Mouse (Mus musculus) heart, embryonic 10.5 days (tissue): Measurements from ENCODE around the gene Elobl. TPM values are rescaled to one million over a fixed set of nuclear protein-coding genes. Genes with fewer than 3 reads are reported as not detected.

Experiments
- DNase-seq: peaks from one replicate; pipeline ENCODE4 v3.0.0-alpha.2; 2017; ENCODE audit warnings: low spot score
- H3K27ac ChIP-seq: fragments of 300-500 bp; sonication (generic); 2 replicates; pipeline ENCODE4 v1.5.1; 2016; ENCODE audit warnings: mild to moderate bottlenecking
- H3K27me3 ChIP-seq: fragments of 300-500 bp; sonication (generic); 2 replicates; pipeline ENCODE4 v1.6.1; 2016; ENCODE audit warnings: mild to moderate bottlenecking; ENCODE audit not compliant: poor library complexity, insufficient read depth, severe bottlenecking
- H3K36me3 ChIP-seq: fragments of 300-500 bp; sonication (generic); 2 replicates; pipeline ENCODE4 v1.6.1; 2016; ENCODE audit warnings: mild to moderate bottlenecking, moderate library complexity
- H3K4me1 ChIP-seq: fragments of 300-500 bp; sonication (generic); 2 replicates; pipeline ENCODE4 v1.6.1; 2016; ENCODE audit warnings: mild to moderate bottlenecking
- H3K4me3 ChIP-seq: fragments of 300-500 bp; sonication (generic); 2 replicates; pipeline ENCODE4 v1.5.1; 2016; ENCODE audit warnings: mild to moderate bottlenecking, moderate library complexity
- H3K9me3 ChIP-seq: fragments of 300-500 bp; sonication (generic); 2 replicates; pipeline ENCODE4 v1.6.1; 2016; ENCODE audit warnings: mild to moderate bottlenecking, moderate library complexity
- WGBS: fragments of 180-500 bp; shearing (Covaris S2); methylation state at CpG from one replicate; pipeline ENCODE4 v1.1.7; 2016; 5-methylcytosine and 5-hydroxymethylcytosine counted together
- polyA plus RNA-seq: library from polyadenylated mRNA; unstranded; fragments of >200 nt; fragmentation: Nextera tagmentation; extraction: Ambion mirVana; gene quantifications from 2 replicates; pipeline ENCODE4 v1.2.1, GENCODE M21; 2016

Elobl gene
- polyA plus RNA-seq, 1 experiment from 2014 or later: not detected

DNA sequence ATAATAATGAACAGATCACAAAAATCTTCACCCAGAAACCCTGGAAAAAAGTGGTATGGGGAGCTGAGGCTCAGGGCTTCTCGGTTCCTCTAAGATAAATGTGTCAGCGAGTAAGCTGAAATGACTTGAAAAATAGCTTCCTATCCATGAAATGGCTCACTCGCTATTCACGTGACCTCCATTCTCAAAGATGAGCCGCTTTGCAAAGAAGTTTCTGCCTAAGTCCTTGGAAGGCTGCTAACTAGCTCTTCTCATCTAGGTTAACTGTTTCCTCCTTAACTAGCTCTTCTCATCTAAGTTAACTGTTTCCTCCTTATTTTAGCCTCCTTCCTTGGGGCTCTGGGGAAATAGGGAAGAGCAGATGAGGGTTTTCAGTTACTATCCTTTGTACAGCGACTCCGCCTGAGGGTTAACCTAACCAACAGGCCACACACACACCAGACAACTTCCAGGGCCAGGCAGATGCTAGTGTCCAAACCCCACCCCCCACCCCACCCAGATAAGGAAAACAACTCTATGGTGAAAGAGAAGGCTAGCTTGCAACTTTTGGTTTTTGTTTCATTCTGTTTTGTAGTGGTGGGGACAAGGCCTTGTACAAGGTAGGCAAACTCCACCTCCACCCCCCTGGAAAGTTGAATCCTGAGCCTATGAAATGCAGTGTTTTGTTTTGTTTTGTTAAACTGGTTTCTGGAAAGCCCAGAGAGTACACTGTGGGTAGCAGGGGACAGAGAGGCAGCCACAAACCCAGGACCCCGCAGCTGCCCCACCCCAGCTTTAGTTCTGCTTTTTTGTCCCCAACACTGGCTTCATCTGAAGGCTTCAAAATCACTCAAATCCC, 16.7 kb downstream of the Elobl start:
- peaks cover 23% of the 10 kb centered on the region for H3K36me3 ChIP-seq
- peaks cover 20% of the 10 kb centered on the region for H3K4me1 ChIP-seq
- 84% methylated on average over 8 of the region's 8 CpGs for WGBS
- no peaks in the 10 kb centered on the region for H3K27me3 ChIP-seq
- H3K9me3 ChIP-seq: no peaks in the 10 kb centered on the region
- DNase-seq: no peak
- no peak overlapping the region for H3K27ac ChIP-seq
- no peak overlapping the region for H3K4me3 ChIP-seq

DNA sequence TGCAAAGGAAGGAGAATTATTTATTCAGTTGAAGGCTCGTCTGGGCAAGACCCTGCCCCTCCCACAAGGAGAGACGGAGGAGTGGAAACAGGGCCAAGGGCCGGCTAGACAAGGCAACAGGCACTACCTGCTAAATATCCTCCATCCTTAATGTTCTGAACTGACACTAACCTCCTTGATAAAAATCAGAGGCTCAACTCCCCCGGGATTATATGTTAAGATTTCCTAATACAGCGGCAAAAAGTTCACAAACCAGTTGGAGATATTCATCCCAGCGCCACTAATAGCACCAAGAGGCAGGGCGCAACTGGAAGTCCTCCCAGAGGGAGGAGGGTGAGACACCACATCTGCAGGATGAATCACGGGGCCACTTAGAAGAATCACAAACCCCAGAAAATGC, 17.8 kb downstream of the Elobl start:
- peaks cover 11% of the 10 kb centered on the region for H3K4me1 ChIP-seq
- no peak for DNase-seq
- no peaks in the 10 kb centered on the region for H3K9me3 ChIP-seq
- H3K27me3 ChIP-seq: no peaks in the 10 kb centered on the region
- peaks cover 34% of the 10 kb centered on the region for H3K36me3 ChIP-seq
- WGBS: 80% methylated on average over 8 of the region's 8 CpGs
- H3K27ac ChIP-seq: no peak overlapping the region
- no peak overlapping the region for H3K4me3 ChIP-seq

DNA sequence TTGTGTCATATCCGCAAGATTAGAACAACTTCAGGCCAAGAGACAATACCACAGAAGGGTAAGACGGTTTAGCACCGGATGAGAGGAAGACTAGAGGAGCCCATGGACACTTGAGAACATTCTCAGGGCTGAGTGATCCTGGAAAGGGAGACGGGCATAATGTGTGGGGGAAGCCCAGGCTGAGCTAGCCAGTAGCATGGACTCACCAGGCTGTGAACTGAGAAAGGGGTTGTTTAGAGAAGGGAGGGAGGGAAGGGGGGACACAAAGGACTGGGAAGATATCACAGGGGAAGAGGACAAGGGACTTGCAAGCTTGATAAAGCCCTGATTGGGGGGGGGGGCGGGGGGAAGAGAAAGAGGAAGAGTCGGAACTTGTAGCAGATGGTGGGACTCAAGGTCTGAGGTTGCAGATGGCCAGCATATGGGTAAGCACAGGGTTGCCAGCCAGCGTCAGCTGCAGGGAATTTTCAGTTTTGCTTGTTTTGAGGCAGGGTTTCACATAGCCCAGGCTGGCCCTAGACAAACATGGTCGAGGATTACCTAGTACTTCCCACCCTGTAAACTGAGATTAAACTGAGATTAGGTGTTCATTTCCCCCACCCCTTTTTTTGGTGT, 20.7 kb downstream of the Elobl start:
- peaks cover 40% of the 10 kb centered on the region for H3K36me3 ChIP-seq

DNA sequence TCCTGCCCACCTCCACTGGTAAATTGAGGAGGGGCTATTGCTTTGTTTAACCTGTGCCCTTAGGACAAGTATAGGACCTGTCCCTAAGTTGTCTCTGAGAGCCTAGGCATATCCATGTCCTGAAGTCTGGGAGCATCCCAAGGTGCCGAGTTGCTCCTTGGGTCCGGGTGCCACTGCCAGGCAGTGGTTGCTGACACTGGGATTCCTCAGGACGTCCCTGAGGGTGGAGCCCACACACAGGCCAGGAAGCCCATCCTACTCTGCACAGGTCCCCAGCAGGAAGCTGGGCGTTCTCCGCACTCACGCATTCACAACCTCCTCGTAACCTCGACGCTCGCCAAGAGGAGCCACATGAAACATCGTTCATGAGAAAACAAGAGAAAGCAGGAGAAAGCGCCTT, 25.2 kb downstream of the Elobl start:
- Histone ChIP-seq H3K4me3 (no peak overlapping the region), H3K9me3 (no peaks in the 10 kb centered on the region), H3K4me1 (no peaks in the 10 kb centered on the region), H3K27me3 (no peaks in the 10 kb centered on the region), H3K36me3 (peaks cover 46% of the 10 kb centered on the region), H3K27ac (no peak overlapping the region)
- DNase-seq: no peak
- WGBS: 74% methylated on average over 12 of the region's 12 CpGs

More for the DNA sequence above, 20.7 kb downstream of the Elobl start:
- Histone ChIP-seq H3K4me1 (peaks cover 11% of the 10 kb centered on the region), H3K4me3 (no peak overlapping the region), H3K27me3 (no peaks in the 10 kb centered on the region), H3K9me3 (no peaks in the 10 kb centered on the region), H3K27ac (no peak overlapping the region)
- WGBS: 59% methylated on average over 8 of the region's 8 CpGs
- DNase-seq: no peak

DNA sequence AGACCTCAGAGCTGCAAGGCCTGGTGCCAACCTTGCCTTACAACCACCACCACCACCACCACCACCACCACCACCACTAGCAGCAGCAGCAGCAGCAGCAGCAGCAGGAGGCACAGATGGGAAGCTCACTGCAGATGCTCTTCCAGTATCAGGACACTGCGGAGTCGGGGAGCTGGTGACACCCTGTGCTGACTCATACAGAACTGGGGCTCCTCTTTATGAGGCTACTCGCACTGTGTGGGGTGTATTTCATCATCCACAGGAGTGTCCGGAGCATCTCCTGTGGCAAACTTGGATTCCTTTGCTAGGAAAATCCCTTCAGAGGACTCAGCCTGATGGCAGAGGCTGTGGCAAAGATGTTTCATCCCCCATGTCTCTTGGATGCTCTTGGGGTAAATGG, 27.1 kb downstream of the Elobl start:
- H3K9me3 ChIP-seq: no peaks in the 10 kb centered on the region
- no peak for DNase-seq
- no peaks in the 10 kb centered on the region for H3K4me1 ChIP-seq
- no peak overlapping the region for H3K27ac ChIP-seq
- peaks cover 41% of the 10 kb centered on the region for H3K36me3 ChIP-seq
- no peak overlapping the region for H3K4me3 ChIP-seq
- WGBS: 92% methylated on average over 4 of the region's 4 CpGs
- no peaks in the 10 kb centered on the region for H3K27me3 ChIP-seq

DNA sequence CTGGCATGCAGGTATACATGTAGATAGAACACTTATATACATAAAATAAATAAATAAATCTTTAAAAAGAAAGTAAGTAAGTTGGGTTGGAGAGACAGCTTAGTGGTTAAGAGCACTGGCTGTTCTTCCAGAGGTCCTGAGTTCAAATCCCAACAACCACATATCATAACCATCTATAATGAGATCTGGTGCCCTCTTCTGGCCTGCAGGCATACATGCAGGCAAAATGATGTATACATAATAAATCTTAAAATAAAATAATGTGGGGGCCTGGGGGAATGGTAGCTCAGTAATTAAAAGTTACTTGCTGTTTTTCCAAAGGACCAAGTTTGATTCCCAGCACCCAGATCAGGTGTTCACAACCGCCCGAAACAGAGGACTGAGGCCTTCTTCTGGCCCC, 28.0 kb downstream of the Elobl start:
- no peak for DNase-seq
- 94% methylated on average over 2 of the region's 2 CpGs for WGBS
- Histone ChIP-seq H3K36me3 (peaks cover 40% of the 10 kb centered on the region), H3K9me3 (no peaks in the 10 kb centered on the region), H3K4me1 (no peaks in the 10 kb centered on the region), H3K27ac (no peak overlapping the region), H3K27me3 (no peaks in the 10 kb centered on the region), H3K4me3 (no peak overlapping the region)

DNA sequence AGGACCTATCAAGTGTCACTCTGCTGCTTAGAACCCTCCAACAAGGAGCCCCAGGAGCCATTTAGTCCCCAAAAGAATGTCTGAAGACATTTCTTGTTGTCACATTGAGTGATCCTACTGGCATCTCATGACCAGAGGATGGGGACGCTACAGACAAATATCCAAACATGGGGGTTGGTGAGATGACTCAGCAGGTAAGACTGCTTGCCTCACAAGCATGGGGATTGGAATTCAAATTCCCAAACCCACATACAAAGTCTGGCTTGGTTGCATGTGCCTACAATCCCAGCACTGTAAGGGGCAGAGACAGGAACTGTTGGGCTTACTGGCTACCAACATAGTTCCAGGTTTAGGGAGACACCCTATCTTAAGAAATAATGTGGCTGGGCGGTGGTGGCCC, 28.8 kb downstream of the Elobl start:
- 85% methylated on average over 2 of the region's 2 CpGs for WGBS
- H3K9me3 ChIP-seq: no peaks in the 10 kb centered on the region
- H3K4me1 ChIP-seq: no peaks in the 10 kb centered on the region
- no peak overlapping the region for H3K27ac ChIP-seq
- H3K4me3 ChIP-seq: no peak overlapping the region
- no peak for DNase-seq
- peaks cover 45% of the 10 kb centered on the region for H3K36me3 ChIP-seq
- no peaks in the 10 kb centered on the region for H3K27me3 ChIP-seq

DNA sequence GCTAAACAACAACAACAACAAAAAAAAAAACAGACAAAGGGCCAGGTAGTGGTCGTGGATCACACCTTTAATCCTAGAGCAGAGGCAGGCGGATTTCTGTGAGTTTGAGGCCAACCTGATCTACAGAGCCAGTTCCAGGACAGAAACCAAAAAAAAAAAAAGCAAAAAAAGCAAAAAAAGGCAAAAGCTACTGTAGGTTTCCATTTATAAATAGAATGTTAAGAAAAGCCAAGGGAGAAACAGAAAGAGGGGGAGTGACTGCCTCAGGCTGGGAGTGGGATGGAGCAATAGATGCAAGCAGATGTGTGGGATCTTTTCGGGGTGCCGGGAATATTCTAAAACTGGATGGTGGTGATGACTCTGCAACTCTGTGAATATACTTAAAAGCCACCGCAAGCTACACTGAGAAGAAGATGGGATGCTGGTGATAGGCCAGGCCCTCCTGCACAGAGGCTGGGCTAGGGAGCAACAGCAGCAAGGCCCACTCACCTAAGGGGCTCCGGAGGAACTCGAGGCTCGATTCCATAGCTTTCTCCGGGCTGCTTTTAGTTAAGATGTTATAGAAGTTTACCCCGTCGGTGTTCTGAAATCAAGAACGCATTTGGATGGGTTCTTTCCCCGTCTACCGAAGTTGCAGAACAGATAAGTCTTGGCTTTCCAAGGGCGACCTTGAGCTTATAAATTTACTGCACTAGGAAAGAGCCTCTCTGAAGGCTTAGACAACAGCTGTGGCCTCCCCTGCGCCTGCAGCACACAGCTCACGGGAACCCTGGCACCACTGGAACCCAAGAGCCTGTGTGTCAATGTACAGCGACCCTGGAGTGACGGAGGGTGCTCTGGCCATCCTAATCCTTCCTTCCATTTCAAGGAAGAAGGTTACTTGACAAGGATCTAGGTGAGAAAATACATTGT, 32.4 kb downstream of the Elobl start:
- Histone ChIP-seq H3K9me3 (no peaks in the 10 kb centered on the region), H3K27ac (no peak overlapping the region), H3K4me1 (no peaks in the 10 kb centered on the region), H3K36me3 (peaks cover 54% of the 10 kb centered on the region), H3K27me3 (no peaks in the 10 kb centered on the region), H3K4me3 (no peak overlapping the region)
- WGBS: 85% methylated on average over 19 of the region's 19 CpGs
- DNase-seq: no peak

DNA sequence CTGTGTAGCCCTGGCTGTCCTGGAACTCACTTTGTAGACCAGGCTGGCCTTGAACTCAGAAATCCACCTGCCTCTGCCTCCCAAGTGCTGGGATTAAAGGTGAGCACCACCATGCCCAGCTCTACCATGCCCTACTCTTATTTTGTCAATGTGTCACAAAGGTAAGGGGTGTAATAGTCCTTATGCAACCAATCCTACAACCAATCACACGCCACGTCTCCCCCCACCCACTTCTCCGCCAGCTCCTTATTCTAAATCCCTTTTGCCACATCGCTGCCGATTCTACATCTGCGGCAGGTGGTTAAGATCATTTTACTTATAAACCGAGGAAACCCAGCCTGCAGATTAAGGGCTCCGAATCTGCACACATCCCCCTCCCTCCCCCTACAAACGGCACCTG, 33.7 kb downstream of the Elobl start:
- Histone ChIP-seq H3K27ac (no peak overlapping the region), H3K4me1 (no peaks in the 10 kb centered on the region), H3K9me3 (no peaks in the 10 kb centered on the region), H3K4me3 (no peak overlapping the region), H3K27me3 (no peaks in the 10 kb centered on the region), H3K36me3 (peaks cover 62% of the 10 kb centered on the region)
- DNase-seq: no peak
- WGBS: 93% methylated on average over 9 of the region's 9 CpGs

DNA sequence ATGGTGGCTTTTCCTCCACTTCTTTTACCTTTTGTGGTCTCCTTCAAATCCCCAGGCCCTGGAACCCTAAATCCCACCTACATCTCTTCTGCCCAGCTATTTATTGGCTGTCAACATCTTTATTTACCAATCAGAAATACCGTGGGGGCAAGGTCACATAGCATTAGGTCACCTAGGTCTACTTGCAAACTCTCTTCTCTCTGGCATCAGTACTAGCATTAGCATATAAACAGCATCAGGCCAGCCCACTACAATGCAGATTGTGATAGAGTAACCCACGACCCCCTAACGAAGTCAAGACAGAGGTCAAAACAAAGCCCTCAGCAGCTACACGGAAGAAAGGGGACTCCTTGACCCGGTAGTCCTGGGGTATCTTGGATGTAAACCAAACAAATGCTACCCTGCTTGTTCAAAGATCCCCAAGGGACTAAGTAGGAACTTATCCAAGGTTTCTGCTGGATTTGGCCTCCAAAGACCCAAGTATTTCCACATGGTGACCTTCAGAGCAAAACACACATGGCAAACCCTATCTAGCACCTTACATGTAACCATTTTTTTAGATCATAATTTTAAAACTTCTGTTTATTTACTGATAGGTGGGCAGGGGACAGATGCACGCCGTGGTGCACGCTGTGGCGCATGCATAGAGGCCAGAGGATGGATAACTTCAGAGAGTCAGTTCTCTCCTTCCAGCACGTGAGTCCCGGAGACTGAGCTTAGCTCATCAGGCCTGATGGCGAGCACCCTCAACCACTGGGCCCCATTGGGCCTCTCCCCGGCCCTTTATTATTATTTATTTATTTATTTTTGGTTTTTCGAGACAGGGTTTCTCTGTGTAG, 34.8 kb downstream of the Elobl start:
- no peaks in the 10 kb centered on the region for H3K27me3 ChIP-seq
- H3K9me3 ChIP-seq: no peaks in the 10 kb centered on the region
- 79% methylated on average over 14 of the region's 14 CpGs for WGBS
- no peak overlapping the region for H3K27ac ChIP-seq
- H3K36me3 ChIP-seq: peaks cover 60% of the 10 kb centered on the region
- no peak for DNase-seq
- H3K4me3 ChIP-seq: no peak overlapping the region
- no peaks in the 10 kb centered on the region for H3K4me1 ChIP-seq

DNA sequence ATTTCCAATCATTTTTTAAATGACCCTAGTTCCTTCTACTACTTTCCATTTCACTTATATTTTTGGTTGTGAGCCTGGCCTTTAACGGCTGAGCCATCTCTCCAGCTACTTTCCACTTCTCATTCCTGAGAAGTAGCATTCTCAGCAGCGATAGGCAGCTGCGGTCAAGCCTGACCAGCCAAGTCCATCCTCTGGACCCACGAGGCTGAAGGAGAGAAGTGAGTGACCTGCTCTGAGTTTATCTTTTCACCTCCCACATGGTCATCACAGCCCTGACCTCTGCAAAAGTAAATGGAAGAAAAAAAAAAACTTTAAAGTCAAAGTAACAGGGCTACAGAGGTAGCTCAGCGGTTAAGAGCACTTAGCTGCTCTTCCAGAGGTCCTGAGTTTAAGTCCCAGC, 40.2 kb downstream of the Elobl start:
- H3K9me3 ChIP-seq: no peaks in the 10 kb centered on the region
- WGBS: 75% methylated on average over 5 of the region's 5 CpGs
- H3K27ac ChIP-seq: no peak overlapping the region

More for the DNA sequence above, 40.2 kb downstream of the Elobl start:
- DNase-seq: no peak
- Histone ChIP-seq H3K4me3 (no peak overlapping the region), H3K4me1 (no peaks in the 10 kb centered on the region), H3K27me3 (no peaks in the 10 kb centered on the region), H3K36me3 (peaks cover 63% of the 10 kb centered on the region)
